In the genomic region with DNA sequence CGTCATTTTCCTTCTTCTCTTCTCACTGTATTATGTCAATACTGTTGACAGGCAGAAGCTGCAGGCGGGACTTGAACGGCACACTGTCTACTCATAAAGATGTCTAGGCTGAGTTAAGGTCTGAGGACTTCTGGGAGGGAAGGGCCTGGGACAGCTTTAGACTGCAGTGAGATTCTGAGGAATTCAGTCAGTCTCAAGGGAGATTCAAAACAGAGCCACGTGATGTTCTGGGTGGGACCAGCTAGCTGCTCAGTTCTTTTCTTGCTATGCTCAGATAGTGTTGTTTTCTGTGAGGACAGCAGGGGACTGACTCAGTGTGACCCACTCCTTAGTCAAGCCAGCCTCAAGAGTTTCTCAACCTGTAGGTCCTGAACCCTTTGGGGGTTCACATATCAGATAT, we compare ENCODE assay signal across 10 mouse cellular contexts. TPM values are rescaled to one million over a fixed set of nuclear protein-coding genes. Genes with fewer than 3 reads are reported as not detected.
A peak's percentile ranks its signal among the peaks of the same experiment; 100 is the strongest.
DNase-seq lines count a peak whose midpoint lies in the region; ATAC-seq lines count a peak whose summit lies in the region.
"Had no signal": no experiment of that assay in that cellular context is flagged by ENCODE, and none has a peak within 500 bp of the region (broad histone marks: within the 10 kb centered on the region; RNA-seq: fewer than 3 reads in every experiment).

No protein-coding gene starts in this region.

- DNase-seq in lung, adult 18-20 months = no peak
- peak; percentile 68 for DNase-seq in ZHBTc4 (ENCODE audit: low read depth, low spot score)
- peak; percentile 36 for DNase-seq in heart, postnatal 25 days (ENCODE audit: low spot score)
- DNase-seq in kidney, postnatal 25 days = peak; percentile 40 to 52
- no peak for DNase-seq in layer of hippocampus, adult 18-20 months (ENCODE audit: low spot score in 2 of 2)
- no peak for DNase-seq in frontal cortex, postnatal 10 days (ENCODE audit: low spot score in 2 of 2)
- DNase-seq: cerebellum, adult 18-20 months; gastrocnemius, postnatal 10 days had no signal

- no peaks in the 10 kb centered on the region for H3K9me3 ChIP-seq in lung, embryonic 16.5 days (ENCODE audit: control insufficient read depth, low read length)

- H3K4me1 ChIP-seq in lung, embryonic 16.5 days (replicated peaks; ENCODE audit: control insufficient read depth, insufficient read depth, low read length) = no peaks in the 10 kb centered on the region; the same call in 1 of the 2 replicates

- 52% methylated on average over 4 of the region's 4 CpGs for WGBS in lung, embryonic 16.5 days

- H3K27me3 ChIP-seq in lung, embryonic 16.5 days (ENCODE audit: control insufficient read depth, insufficient read depth, low read depth, low read length) = no peaks in the 10 kb centered on the region

- no peak overlapping the region for H3K4me2 ChIP-seq in lung, embryonic 16.5 days (ENCODE audit: low read depth, low read length)

- H3K4me3 ChIP-seq in lung, embryonic 16.5 days (ENCODE audit: low read length) = no peak overlapping the region

- H3K9ac ChIP-seq in lung, embryonic 16.5 days (ENCODE audit: low read length) = no peak overlapping the region

- intact Hi-C loops in heart, postnatal 25 days (cut with DNase I) = no loop called here

- peak; percentile 47; the same call in 1 of the 2 replicates for ATAC-seq in lung, embryonic 16.5 days (ENCODE audit: low read depth)
- ATAC-seq: hindbrain, embryonic 16.5 days had no signal

- H3K27ac ChIP-seq in lung, embryonic 16.5 days (ENCODE audit: low read length) = no peak overlapping the region

- H3K36me3 ChIP-seq in lung, embryonic 16.5 days (ENCODE audit: control insufficient read depth, insufficient read depth, low read length) = no peaks in the 10 kb centered on the region

RNA-seq across cellular contexts. Expression of a gene that starts 49.7 kb away (rescaled TPM):
- 4.1 and 4.6 TPM in 2 replicates for polyA plus RNA-seq in lung, embryonic 16.5 days (2015; fragmentation: Nextera tagmentation; extraction: Ambion mirVana)
- 10 to 100 TPM; 26.8 to 31.1 TPM for total RNA-seq in heart, postnatal 25 days (2021)
- 10 to 100 TPM; 78.9 to 79.8 TPM for total RNA-seq in layer of hippocampus, adult 18-20 months (2021)

Comparison
In these comparisons a context has a peak if more than half of its experiments do, and no peak if none do; other contexts are left out.
1. DNase-seq: peak in ZHBTc4 (single experiment), heart, postnatal 25 days (single experiment) and kidney, postnatal 25 days (2 of 2); none in lung, adult 18-20 months (0 of 2), layer of hippocampus, adult 18-20 months (0 of 2) and frontal cortex, postnatal 10 days (0 of 2).